Mouse (Mus musculus) cerebellum, postnatal 4 days (tissue): ENCODE results near the gene Tpm4.
"Not testable (repeated sequence)": the region's sequence is repeated elsewhere in the genome, so short reads cannot be mapped to it uniquely, and the experiment has no call there.

Experiments
- DNase-seq, 2 experiments: peaks; one replicate each; pipeline ENCODE4 v3.0.0; 2022; ENCODE audit warnings: low spot score in 2 of 2, mixed read lengths in 1 of 2

Tpm4 gene

GRCm38 (mm10) chr8:72134756-72135445 lies at the start of gene Tpm4:
Gene Tpm4, plus strand, starts transcription at chr8:72134975.
- peak; percentile 24 to 71 for DNase-seq

DNA sequence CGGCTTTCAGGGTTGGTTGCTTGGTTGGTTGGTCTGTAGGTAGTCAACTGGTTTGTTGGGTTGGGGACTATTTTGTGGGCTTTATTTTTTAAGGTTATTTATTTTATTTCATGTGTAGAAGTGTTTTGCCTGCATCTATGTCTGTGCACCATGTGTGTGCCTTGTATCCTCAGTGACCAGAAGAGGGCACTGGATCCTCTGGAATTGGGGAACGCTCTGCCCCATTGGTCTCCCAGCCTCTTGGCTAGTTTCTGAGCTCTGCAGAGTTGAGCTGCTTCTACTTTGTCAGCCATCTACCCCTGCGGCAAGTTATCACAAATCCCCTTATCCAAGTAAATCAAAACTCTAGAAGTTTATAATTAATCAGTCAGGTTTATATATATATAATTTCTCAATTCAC lies 47.2 kb upstream of the Tpm4 start:
- not testable (repeated sequence) for DNase-seq

- DNase-seq = not testable (repeated sequence)
Measured at GRCm38 (mm10) chr8:72096721-72097120, 38.1 kb upstream of the Tpm4 start.

DNA sequence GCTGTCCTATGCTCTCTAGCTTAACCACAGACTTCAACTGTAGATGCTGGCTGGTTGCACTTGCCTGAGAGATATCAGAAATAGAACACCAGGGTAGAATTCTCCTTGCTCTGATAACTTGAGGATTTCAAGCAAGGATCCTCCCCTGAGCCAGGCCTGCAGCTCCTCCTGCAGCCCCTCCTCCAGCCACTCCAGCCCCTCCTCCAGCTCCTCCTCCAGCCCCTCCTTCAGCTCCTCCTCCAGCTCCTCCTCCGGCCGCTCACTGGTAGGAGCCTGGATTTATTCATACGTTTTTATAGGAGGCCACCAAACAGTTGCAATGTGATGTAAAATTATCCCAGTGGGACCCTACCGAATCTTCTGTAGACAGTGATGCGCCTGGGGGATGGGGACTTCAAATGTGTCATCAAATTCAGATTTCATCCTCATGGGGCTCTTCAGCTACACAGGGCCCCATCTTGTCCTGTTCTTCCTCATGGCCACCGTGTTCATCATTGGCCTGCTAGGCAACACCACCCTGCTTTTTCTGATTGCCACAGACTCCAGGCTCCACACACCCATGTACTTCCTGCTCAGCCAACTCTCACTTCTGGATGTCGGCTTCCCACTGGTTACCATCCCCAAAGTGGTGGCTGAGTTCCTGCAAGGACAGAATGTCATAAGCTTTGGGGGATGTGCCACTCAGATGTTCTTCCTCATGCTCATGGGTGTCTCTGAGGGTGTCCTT lies 35.2 kb upstream of the Tpm4 start:
- peak in 1 of 2 experiments; percentile 29 for DNase-seq

DNA sequence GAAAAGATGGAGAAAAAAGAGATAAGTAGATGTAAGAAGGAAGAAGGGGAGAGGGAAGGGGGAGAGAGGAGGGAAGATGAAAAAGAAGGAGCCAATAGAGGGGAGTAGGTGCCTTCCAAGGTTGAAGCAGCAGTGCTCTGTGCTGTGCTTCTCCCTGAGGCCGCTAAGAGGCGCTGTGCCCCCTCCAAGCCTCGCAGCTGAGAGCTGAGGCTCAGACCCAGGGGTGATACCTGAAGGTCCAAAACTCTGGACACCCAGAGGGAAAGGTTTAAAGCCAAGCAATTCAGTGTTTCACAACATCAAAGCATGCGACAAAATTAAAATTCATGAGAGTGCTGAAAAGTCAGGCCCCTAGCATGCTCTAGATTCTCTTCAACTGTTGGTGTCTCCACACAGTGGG lies 29.6 kb upstream of the Tpm4 start:
- no peak for DNase-seq

- no peak for DNase-seq
Measured at GRCm38 (mm10) chr8:72106740-72107139, 28.0 kb upstream of the Tpm4 start, which contains the start of gene Olfr374. Gene Olfr374, plus strand, starts transcription at chr8:72107040.

GRCm38 (mm10) chr8:72110876-72111275 lies 23.9 kb upstream of the Tpm4 start:
- DNase-seq = no peak

- no peak for DNase-seq
Measured at GRCm38 (mm10) chr8:72112486-72112885, 22.3 kb upstream of the Tpm4 start.

- no peak for DNase-seq
Measured at GRCm38 (mm10) chr8:72115202-72115601, 19.6 kb upstream of the Tpm4 start.

DNA sequence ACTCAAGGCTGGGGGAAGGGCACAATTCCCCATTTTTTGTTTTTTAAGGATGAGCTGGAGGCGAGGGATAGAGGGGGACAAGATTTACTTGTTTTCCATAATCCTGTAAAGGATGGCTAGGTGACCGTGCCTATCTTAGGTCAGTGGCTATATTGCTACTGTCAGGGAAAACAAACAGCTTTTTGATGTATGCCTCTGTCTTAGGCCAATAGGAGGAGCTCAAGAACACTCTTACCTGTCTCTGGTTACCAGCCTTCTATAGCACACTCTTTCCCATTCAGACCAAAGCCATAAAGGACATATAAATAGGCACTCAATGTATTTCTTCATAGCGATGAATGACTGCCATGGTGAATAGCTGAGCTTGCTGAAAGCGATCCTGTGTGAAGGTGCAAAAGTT lies 16.2 kb upstream of the Tpm4 start:
- no peak for DNase-seq

DNA sequence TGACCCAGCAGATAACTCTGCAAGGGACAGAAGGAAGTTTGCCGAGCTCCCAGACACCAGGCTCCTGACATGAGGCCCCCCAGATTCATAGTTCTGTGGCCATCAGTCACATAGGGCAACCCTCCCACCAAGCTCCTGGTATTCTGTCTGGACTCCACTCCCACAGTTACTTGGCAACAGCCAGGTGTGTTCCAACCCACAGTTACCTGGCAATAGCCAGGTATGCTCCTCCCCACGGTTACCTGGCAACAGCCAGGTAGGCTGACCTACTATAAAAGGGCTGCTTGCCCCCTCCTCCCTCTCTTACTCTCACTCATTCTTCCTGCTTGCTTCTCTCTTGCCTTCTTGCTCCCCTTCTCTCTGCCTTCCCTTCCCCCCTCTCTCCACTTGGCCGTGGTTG lies 13.3 kb upstream of the Tpm4 start:
- DNase-seq = not testable (repeated sequence)

DNA sequence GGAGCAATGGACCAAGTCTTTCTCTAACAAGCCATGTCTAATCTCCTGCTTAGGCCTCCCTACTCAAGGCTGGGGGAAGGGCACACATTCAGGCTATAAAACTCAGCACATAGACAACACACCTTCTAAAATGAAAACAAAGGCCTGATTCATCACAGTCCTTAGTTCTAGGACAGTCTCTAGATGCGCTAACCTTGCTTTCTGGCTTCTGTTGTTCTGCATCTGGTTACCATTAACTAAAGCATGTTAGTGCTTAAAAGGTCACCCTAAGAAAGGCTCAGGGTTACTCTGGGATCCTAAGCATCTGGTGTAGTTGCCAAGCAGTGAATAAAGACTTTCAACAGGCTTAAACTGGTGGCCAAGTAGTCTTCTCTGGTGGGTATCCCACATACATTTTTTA lies 12.8 kb upstream of the Tpm4 start:
- no peak for DNase-seq

DNA sequence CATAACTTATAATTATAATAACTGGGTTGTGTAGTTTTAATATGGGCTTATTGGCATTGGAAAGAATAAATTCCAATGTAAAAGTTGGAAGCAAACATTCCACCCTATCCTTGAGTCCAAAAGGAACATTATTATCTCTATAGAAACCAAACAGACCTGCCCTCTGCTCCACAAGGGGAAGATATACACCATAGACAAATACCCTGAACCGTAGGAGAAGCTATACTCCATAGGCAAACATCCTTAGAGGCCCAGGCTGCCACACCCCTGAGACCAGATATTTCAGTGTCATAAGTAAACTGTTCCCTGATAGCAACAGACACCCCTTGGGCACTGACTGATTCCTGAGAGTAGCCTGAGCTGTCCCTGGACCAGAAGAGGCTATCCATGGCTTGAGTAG lies 6.9 kb upstream of the Tpm4 start:
- no peak for DNase-seq

GRCm38 (mm10) chr8:72131251-72131650 lies 3.5 kb upstream of the Tpm4 start:
- no peak for DNase-seq

- DNase-seq = no peak
Measured at GRCm38 (mm10) chr8:72131901-72132300, 2.9 kb upstream of the Tpm4 start.

DNA sequence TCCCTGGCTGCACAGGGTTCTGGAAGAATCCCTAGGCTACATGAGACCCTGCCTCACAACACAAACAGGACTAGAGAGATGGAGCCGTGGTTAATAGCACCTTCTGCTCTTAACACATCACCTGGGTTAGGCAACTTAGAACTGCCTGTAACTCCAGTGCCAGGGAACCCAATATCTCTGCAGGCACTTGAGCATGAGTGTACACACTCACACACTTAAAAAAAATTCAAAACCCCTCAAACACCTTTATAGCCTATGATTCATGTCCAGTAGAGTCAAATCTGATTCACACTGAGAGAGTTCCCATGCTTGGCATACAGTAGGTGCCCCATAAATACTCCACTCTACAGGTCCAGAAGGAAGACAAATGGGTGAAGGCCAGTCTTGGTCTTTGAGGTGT lies 2.4 kb upstream of the Tpm4 start:
- no peak for DNase-seq

GRCm38 (mm10) chr8:72132891-72133290 lies 1.9 kb upstream of the Tpm4 start:
- no peak for DNase-seq

GRCm38 (mm10) chr8:72133507-72133906 lies 1.3 kb upstream of the Tpm4 start:
- no peak for DNase-seq

DNA sequence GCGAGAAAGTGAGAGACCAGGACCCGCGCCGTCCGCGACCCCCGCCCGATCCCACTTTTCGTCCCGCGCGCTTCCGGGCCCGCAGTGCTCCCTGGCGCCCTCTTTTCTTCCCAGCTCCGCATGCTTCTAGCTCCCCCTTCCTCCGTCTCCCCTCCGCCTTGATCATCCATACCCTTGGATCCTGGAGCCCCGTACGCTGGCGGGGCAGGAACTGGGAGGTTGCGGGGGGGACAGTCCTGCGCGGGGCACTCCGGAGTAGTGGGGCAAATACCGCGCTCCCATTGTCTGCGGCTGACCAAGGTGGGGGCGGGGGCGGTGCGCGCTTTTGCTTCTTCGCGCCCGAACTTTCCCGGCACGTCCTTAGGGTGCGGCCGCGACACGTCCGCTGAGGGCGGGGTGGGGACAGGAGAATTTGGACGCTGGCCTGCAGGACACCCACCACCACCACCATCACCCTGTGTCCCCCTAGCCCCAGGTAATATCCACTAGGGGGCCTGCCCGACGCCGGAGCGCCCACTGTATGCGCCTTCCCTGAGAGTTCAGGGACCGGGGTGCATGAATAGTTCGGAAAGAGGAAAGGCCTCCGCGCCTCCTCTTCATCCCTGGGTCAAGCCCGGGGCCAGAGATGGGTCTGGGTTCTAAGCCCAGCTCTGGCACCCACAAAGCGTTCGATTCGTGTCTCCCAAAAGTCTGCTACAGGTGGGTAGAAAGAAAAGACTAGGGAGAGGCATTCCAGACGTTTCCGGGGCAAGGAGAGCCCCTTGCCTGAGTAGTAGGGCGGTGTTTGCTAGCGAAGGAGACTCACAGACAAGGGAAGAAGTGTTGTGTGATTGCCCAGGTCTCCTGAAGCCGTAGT lies 899 bp downstream of the Tpm4 start:
- DNase-seq = peak in 1 of 2 experiments; percentile 45

DNA sequence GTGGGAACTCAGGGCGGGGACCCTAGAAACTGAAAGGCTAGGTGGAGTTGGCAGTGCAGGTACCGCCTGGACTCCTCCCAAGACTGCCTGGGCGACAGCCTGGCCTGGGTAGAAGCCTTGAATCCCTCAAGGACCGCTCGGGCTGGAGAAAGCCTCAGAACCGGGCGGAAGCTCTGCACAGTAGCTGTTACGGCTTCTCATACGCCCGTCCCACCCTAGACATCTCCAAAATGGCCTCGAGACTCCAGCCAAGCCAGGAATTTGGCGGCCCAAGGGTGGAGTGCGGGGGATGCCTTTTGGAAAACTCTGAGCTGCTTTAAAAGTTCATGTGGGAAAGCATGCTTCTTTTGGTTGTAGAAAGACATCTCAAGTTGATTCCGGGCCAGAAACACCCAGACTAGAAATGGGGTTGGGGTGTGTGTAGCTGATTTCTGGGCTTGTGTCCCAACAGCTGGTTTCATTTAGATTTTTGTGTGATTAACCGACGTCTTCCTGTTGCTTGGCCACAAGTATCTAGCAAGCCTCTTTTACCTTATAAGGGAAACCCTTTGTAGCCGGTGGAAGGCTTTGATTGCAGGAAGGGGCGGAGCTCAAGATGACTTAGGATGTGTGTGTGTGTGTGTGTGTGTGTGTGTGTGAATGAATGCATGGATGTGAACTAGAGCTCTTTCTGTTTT lies 1.7 kb downstream of the Tpm4 start:
- DNase-seq = no peak

DNA sequence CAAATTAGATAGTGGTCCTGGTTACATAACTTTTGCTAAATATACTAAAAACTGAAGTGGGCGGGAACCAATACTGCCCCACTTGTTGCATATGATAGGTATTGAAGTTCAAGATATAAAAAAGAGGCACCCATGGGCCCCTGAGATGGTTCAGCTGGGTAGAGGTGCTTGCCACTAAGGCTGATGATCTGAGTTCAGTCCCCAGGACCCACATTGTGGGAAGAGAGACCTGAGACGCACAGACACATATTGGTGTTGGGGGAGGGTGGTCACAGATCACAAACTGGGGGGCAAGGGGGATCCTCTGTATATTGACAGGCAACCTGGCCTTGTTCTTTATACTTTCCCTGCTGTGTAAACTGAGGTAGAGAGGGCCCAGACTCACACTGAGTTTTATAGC lies 2.7 kb downstream of the Tpm4 start:
- DNase-seq = no peak

DNA sequence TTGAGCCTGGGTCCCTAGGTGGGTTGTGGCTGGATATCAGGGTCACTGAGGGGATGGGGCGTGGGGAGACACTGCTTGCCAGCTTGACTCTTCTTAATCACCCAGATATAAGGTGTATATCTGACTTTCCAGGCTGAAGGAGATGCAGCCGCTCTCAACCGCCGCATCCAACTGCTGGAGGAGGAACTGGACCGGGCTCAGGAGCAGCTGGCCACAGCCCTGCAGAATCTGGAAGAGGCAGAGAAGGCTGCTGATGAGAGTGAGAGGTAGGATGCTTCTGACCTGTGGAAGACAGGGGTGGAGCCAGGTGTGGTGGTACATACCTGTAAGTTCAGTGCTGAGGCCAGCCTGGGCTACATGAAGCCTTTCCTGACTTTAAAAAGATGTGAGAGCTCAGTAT lies 3.7 kb downstream of the Tpm4 start:
- DNase-seq = no peak
